Mouse (Mus musculus) lung, adult 2 months (tissue): ENCODE measurements around the gene Ddi2.
A peak's percentile ranks its signal among the peaks of the same experiment; 100 is the strongest.

ENCODE experiments used
- CTCF ChIP-seq: fragments of 200-500 bp; IDR thresholded peaks from 2 replicates; pipeline ENCODE4 v1.5.1; 2011; ENCODE audit warnings: mild to moderate bottlenecking, low read length, control low read depth; ENCODE audit not compliant: insufficient read depth
- POLR2A ChIP-seq: fragments of 200-500 bp; IDR thresholded peaks from 2 replicates; pipeline ENCODE4 v1.6.1; 2011; ENCODE audit warnings: low read depth, mild to moderate bottlenecking, control low read depth, low read length, borderline replicate concordance; ENCODE audit errors: extremely low read depth

GRCm38 (mm10) chr4:141767353-141768036 lies 44.3 kb upstream of the Ddi2 start:
- TF ChIP-seq CTCF, result no peak
- TF ChIP-seq POLR2A, result peak; percentile 19; the same call in 1 of the 2 replicates
